Mouse (Mus musculus): ENCODE data around the gene Rpa1.

GRCm38 (mm10) chr11:75282496-75283120 is 65.5 kb downstream of the Rpa1 start:
- TF ChIP-seq POLR2A (IDR thresholded peaks at IDR 0.05; ENCODE audit: insufficient read depth, low read depth, low read length): no peak
- TF ChIP-seq CTCF (IDR thresholded peaks at IDR 0.05; ENCODE audit: insufficient read depth, low read depth, low read length): no peak

Data from olfactory bulb, adult 2 months (tissue).